Mouse (Mus musculus) kidney, embryonic 15.5 days (tissue): ENCODE data around the gene Pbx1. TPM values are rescaled to one million over a fixed set of nuclear protein-coding genes. Genes with fewer than 3 reads are reported as not detected.

ENCODE experiments used
- ATAC-seq: fragments of 200-750 bp; cut with Nextera tagmentation; replicated peaks from 2 replicates; pipeline ENCODE4 v1.8.0; 2017; ENCODE audit warnings: moderate TSS enrichment; ENCODE audit not compliant: low FRiP score
- H3K27ac ChIP-seq: fragments of 300-500 bp; sonication (generic); 2 replicates; pipeline ENCODE4 v1.5.1; 2015; ENCODE audit warnings: mild to moderate bottlenecking, inconsistent platforms
- H3K27me3 ChIP-seq: fragments of 300-500 bp; sonication (generic); 2 replicates; pipeline ENCODE4 v1.6.1; 2015; ENCODE audit warnings: inconsistent platforms
- H3K36me3 ChIP-seq: fragments of 300-500 bp; sonication (generic); 2 replicates; pipeline ENCODE4 v1.6.1; 2015; ENCODE audit warnings: inconsistent platforms
- H3K4me1 ChIP-seq: fragments of 300-500 bp; sonication (generic); 2 replicates; pipeline ENCODE4 v1.6.1; 2015; ENCODE audit warnings: inconsistent platforms
- H3K4me2 ChIP-seq: fragments of 300-500 bp; sonication (generic); 2 replicates; pipeline ENCODE4 v1.6.1; 2015; ENCODE audit warnings: moderate library complexity, mild to moderate bottlenecking, inconsistent platforms
- H3K4me3 ChIP-seq: fragments of 300-500 bp; sonication (generic); replicated peaks from 2 replicates; pipeline ENCODE4 v1.5.1; 2015; ENCODE audit warnings: mild to moderate bottlenecking, inconsistent platforms
- H3K9ac ChIP-seq: fragments of 300-500 bp; sonication (generic); 2 replicates; pipeline ENCODE4 v1.6.1; 2015; ENCODE audit warnings: mild to moderate bottlenecking, inconsistent platforms
- H3K9me3 ChIP-seq: fragments of 300-500 bp; sonication (generic); replicated peaks from 2 replicates; pipeline ENCODE4 v1.6.1; 2016; ENCODE audit warnings: inconsistent platforms
- WGBS: fragments of 180-500 bp; shearing (Covaris S2); methylation state at CpG from one replicate; pipeline ENCODE4 v1.1.7; 2015; ENCODE audit warnings: mixed read lengths; 5-methylcytosine and 5-hydroxymethylcytosine counted together
- polyA plus RNA-seq: library from polyadenylated mRNA; unstranded; fragments of >200 nt; fragmentation: Nextera tagmentation; extraction: Ambion mirVana; gene quantifications from 2 replicates; pipeline ENCODE4 v1.2.1, GENCODE M21; 2015

Gene Pbx1
- polyA plus RNA-seq, 1 experiment from 2014 or later: 81.9 TPM

- 83% methylated on average over 7 of the region's 7 CpGs for WGBS
- no peak overlapping the region for H3K4me2 ChIP-seq
- H3K36me3 ChIP-seq: peaks cover 76% of the 10 kb centered on the region
- H3K9ac ChIP-seq: no peak overlapping the region
- no peak overlapping the region for H3K27ac ChIP-seq
- H3K27me3 ChIP-seq: no peaks in the 10 kb centered on the region
- no peak overlapping the region for H3K4me3 ChIP-seq
- H3K4me1 ChIP-seq: no peaks in the 10 kb centered on the region
- H3K9me3 ChIP-seq: no peaks in the 10 kb centered on the region
- no peak for ATAC-seq
These were observed 238.7 kb downstream of the Pbx1 start for GRCm38 (mm10) chr1:168193364-168193763.

DNA sequence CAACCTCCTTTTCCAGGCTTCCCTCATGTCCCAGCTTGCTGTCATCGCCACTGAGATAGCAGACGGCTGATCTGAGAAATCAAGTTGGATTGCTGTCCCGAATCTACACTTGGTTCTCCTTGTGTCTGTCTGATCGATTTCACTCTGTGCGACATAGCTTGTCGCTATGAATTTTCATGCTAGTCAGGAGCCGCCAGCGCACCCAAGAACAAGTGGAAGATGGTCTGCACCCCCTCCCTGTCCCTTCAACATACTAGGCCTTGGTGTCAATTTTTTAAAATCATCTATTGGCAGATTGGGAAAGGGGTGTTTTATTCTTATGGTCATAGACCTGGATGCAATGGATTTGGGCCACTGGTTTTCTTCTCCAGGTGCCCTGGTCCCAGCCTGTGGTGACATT is 249.3 kb downstream of the Pbx1 start:
- Histone ChIP-seq H3K4me2 (no peak overlapping the region), H3K27ac (no peak overlapping the region), H3K4me3 (no peak overlapping the region), H3K9me3 (no peaks in the 10 kb centered on the region), H3K9ac (no peak overlapping the region), H3K36me3 (peaks cover 82% of the 10 kb centered on the region), H3K4me1 (peaks cover 7% of the 10 kb centered on the region; the same call in 1 of the 2 replicates), H3K27me3 (no peaks in the 10 kb centered on the region)
- WGBS: 95% methylated on average over 8 of the region's 8 CpGs
- no peak for ATAC-seq

GRCm38 (mm10) chr1:168180622-168181441 is 251.2 kb downstream of the Pbx1 start:
- H3K9ac ChIP-seq: no peak overlapping the region
- H3K4me2 ChIP-seq: no peak overlapping the region
- peak overlapping the region; percentile 43; the same call in 1 of the 2 replicates for H3K27ac ChIP-seq
- no peak overlapping the region for H3K4me3 ChIP-seq
- peaks cover 7% of the 10 kb centered on the region; the same call in 1 of the 2 replicates for H3K4me1 ChIP-seq
- no peaks in the 10 kb centered on the region for H3K27me3 ChIP-seq
- no peak for ATAC-seq
- WGBS: 81% methylated on average over 9 of the region's 9 CpGs
- no peaks in the 10 kb centered on the region for H3K9me3 ChIP-seq
- peaks cover 79% of the 10 kb centered on the region for H3K36me3 ChIP-seq

GRCm38 (mm10) chr1:168179691-168180090 is 252.4 kb downstream of the Pbx1 start:
- ATAC-seq: no peak
- Histone ChIP-seq H3K27me3 (no peaks in the 10 kb centered on the region), H3K4me3 (no peak overlapping the region), H3K27ac (no peak overlapping the region), H3K9ac (no peak overlapping the region), H3K4me1 (peaks cover 7% of the 10 kb centered on the region; the same call in 1 of the 2 replicates), H3K4me2 (no peak overlapping the region), H3K36me3 (peaks cover 82% of the 10 kb centered on the region), H3K9me3 (no peaks in the 10 kb centered on the region)
- WGBS: 91% methylated on average over 11 of the region's 11 CpGs

DNA sequence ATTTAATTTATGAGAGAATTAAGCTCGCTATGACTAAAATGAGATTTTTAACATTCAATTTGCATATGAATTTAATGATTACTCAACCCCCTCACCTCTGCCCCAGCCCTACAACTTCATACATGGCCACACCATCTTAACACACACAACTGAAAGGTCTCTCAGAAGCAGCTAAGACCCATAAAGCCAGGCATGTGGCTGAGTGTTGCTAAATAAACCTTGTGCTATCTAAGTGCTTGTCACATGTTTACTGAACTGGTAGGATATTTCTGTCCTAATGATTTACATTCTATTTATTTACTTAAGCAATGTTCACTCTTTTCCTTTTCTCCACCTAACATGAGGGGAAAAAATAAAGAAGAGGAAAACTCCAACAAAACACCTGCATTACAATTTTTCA is 253.5 kb downstream of the Pbx1 start:
- Histone ChIP-seq H3K4me2 (no peak overlapping the region), H3K36me3 (peaks cover 82% of the 10 kb centered on the region), H3K4me3 (no peak overlapping the region), H3K27ac (no peak overlapping the region), H3K9me3 (no peaks in the 10 kb centered on the region), H3K4me1 (peaks cover 7% of the 10 kb centered on the region; the same call in 1 of the 2 replicates), H3K27me3 (no peaks in the 10 kb centered on the region), H3K9ac (no peak overlapping the region)
- ATAC-seq: no peak
- 84% methylated on average over 1 of the region's 1 CpGs for WGBS

GRCm38 (mm10) chr1:168175586-168175985 is 256.5 kb downstream of the Pbx1 start:
- ATAC-seq: no peak
- Histone ChIP-seq H3K27me3 (no peaks in the 10 kb centered on the region), H3K4me2 (no peak overlapping the region), H3K4me3 (no peak overlapping the region), H3K9me3 (no peaks in the 10 kb centered on the region), H3K36me3 (peaks cover 63% of the 10 kb centered on the region), H3K27ac (no peak overlapping the region), H3K9ac (no peak overlapping the region), H3K4me1 (no peaks in the 10 kb centered on the region; the same call in 1 of the 2 replicates)
- WGBS: 85% methylated on average over 4 of the region's 4 CpGs

DNA sequence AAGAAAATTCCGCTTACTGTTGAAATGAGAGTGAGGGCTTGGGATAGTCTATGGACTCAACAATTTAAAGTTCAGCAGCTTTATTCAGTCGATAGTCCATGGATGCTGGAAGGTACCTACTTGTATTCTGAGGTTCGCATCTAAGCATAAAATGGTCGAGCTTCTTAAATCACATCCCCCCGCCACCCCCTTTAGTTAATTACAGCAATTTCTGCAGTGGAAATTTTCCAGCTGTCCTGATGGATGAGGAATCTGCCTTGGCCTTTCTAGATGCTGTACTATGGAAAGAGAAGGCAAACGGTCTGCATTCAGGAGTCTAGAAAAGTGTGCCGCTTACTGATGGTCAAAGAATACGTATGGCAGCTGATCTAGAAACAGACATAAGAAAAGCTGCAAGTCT is 262.3 kb downstream of the Pbx1 start:
- Histone ChIP-seq H3K9me3 (no peaks in the 10 kb centered on the region), H3K4me3 (no peak overlapping the region), H3K36me3 (peaks cover 39% of the 10 kb centered on the region), H3K4me1 (peaks cover 12% of the 10 kb centered on the region), H3K9ac (no peak overlapping the region), H3K4me2 (no peak overlapping the region), H3K27ac (no peak overlapping the region), H3K27me3 (no peaks in the 10 kb centered on the region)
- 80% methylated on average over 8 of the region's 8 CpGs for whole genome bisulfite sequencing
- no peak for ATAC-seq

- H3K9ac ChIP-seq: no peak overlapping the region
- H3K36me3 ChIP-seq: peaks cover 34% of the 10 kb centered on the region
- no peak overlapping the region for H3K4me3 ChIP-seq
- H3K4me2 ChIP-seq: no peak overlapping the region
- 71% methylated on average over 10 of the region's 10 CpGs for WGBS
- no peaks in the 10 kb centered on the region for H3K9me3 ChIP-seq
- peaks cover 18% of the 10 kb centered on the region for H3K4me1 ChIP-seq
- H3K27me3 ChIP-seq: no peaks in the 10 kb centered on the region
- no peak overlapping the region for H3K27ac ChIP-seq
- no peak for ATAC-seq
These were observed 262.9 kb downstream of the Pbx1 start for GRCm38 (mm10) chr1:168169052-168169779.

DNA sequence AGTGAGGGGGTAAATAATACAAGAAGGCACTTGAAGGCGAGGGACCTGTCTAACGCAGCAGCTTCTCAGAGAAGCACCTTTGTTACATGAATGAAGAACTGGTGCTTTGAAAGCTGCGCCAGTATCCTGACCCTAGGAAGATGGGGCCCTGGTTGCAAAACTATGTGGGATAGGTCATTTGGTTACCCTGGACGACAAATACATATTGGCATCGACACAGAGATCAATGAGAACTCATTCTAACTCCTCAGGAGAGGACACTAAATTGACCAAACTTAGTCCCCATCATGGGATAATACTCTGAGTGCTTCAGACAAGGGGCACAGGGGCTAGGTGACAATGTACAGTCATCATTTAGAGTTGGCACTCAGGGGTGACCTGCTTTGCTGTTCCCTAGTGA is 264.3 kb downstream of the Pbx1 start:
- no peak overlapping the region for H3K27ac ChIP-seq
- no peak for ATAC-seq
- H3K4me1 ChIP-seq: peaks cover 29% of the 10 kb centered on the region
- 96% methylated on average over 5 of the region's 5 CpGs for WGBS
- H3K4me3 ChIP-seq: no peak overlapping the region
- H3K36me3 ChIP-seq: peaks cover 22% of the 10 kb centered on the region
- no peaks in the 10 kb centered on the region for H3K9me3 ChIP-seq
- H3K4me2 ChIP-seq: no peak overlapping the region
- no peak overlapping the region for H3K9ac ChIP-seq
- no peaks in the 10 kb centered on the region for H3K27me3 ChIP-seq

GRCm38 (mm10) chr1:168166841-168167240 is 265.2 kb downstream of the Pbx1 start:
- peaks cover 16% of the 10 kb centered on the region for H3K36me3 ChIP-seq
- WGBS: 90% methylated on average over 2 of the region's 2 CpGs
- no peaks in the 10 kb centered on the region for H3K9me3 ChIP-seq
- no peak overlapping the region for H3K27ac ChIP-seq
- H3K4me3 ChIP-seq: no peak overlapping the region
- H3K4me2 ChIP-seq: no peak overlapping the region
- peaks cover 29% of the 10 kb centered on the region for H3K4me1 ChIP-seq
- H3K27me3 ChIP-seq: no peaks in the 10 kb centered on the region
- no peak for ATAC-seq
- H3K9ac ChIP-seq: no peak overlapping the region

DNA sequence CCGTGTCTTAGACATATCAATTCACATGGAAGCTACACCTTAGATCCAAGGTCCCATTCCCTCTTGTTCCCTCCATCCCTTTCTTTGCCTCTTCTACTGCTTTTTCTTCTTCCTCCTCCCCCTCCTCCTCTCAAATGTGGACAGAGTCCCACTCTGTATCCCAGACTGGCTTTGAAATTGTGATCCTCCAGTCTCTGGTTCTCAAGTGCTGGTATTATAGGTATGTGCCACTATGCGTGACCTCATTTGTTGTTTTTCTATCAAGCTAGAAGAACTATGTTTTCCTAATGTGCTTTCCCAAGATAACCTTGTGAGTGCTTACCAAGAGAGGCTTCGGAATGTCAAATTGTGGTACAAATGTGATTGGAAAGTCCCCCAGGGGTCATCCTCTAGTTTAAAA is 267.1 kb downstream of the Pbx1 start:
- WGBS: 46% methylated on average over 3 of the region's 3 CpGs
- Histone ChIP-seq H3K4me1 (peaks cover 28% of the 10 kb centered on the region), H3K27me3 (no peaks in the 10 kb centered on the region), H3K36me3 (peaks cover 28% of the 10 kb centered on the region), H3K27ac (peak overlapping the region; percentile 66), H3K4me3 (no peak overlapping the region), H3K9ac (no peak overlapping the region), H3K9me3 (no peaks in the 10 kb centered on the region), H3K4me2 (no peak overlapping the region)
- ATAC-seq: 0 out of 2 replicates have a peak, but pooled peaks have one; percentile 52

DNA sequence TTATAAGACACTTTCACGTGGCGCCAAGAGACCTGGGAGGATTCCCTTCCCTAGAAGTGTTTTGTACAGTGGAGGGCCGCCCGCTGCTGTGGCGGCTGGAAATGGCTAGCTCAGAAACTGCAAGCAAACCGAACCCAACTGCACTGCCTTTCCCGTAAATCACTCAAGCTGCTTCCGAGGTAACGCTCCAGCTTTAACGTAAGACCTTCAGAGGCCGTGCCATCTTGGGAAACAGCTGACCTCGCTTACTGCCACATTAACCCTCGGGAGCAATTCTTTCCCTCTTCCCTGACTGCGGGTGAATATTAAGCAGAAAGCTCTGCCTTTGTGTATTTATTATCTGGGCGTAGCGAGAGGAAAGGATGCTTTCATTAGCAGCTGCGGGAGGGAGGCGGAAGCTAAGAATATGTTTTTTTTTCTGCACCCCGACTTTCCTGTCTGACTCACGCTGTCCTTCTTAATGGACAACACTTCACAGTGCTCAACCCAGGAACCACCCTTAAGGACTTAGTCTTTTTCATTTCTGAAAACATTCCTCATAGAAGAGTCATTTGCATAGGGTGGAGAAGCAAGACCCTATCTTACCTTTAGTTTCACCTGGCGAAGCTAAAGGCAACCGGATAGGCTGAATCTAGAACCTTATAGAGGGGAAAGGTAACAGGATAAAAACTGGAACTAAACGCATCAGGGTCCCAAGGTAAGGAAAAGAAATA is 268.4 kb downstream of the Pbx1 start:
- no peaks in the 10 kb centered on the region for H3K9me3 ChIP-seq
- H3K36me3 ChIP-seq: peaks cover 33% of the 10 kb centered on the region
- H3K4me3 ChIP-seq: no peak overlapping the region
- H3K4me1 ChIP-seq: peaks cover 26% of the 10 kb centered on the region
- ATAC-seq: peak; percentile 74
- no peak overlapping the region for H3K9ac ChIP-seq
- WGBS: 30% methylated on average over 23 of the region's 23 CpGs
- peak overlapping the region; percentile 50 for H3K4me2 ChIP-seq
- H3K27ac ChIP-seq: peak overlapping the region; percentile 19
- H3K27me3 ChIP-seq: no peaks in the 10 kb centered on the region
